Mouse (Mus musculus) testis, postnatal 14 days (tissue): ENCODE data around the gene Dhrs7c.

ENCODE experiments used
- DNase-seq: peaks from one replicate; pipeline ENCODE4 v3.0.0; 2021; ENCODE audit warnings: low spot score

Gene Dhrs7c

GRCm38 (mm10) chr11:67845193-67845592 lies 47.2 kb downstream of the Dhrs7c start:
- DNase-seq, result no peak

GRCm38 (mm10) chr11:67851770-67852169 lies 53.8 kb downstream of the Dhrs7c start:
- DNase-seq, result no peak

DNA sequence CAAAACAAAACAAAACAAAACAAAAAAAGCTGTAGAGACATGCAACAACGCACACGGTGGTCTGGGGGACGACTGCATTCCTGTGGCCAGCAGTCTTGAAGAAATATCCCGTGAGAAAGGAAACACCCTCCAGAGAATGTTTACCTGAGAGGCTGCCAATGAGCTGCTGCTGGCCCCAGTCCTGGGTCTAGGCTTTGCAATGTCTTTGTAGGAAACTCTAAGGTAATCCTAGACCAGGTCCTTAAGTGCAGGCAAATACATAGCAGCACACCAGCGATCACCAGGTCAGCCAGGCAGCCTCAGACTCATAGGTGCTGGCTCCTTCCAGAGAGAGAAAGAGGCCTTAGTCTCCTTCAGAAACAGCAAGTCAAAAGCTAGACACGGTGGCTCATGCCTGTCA lies 56.0 kb downstream of the Dhrs7c start:
- DNase-seq, result no peak

- no peak for DNase-seq
These were observed 57.0 kb downstream of the Dhrs7c start for GRCm38 (mm10) chr11:67855035-67855434.

GRCm38 (mm10) chr11:67858518-67858917 lies 60.5 kb downstream of the Dhrs7c start:
- DNase-seq, result no peak

DNA sequence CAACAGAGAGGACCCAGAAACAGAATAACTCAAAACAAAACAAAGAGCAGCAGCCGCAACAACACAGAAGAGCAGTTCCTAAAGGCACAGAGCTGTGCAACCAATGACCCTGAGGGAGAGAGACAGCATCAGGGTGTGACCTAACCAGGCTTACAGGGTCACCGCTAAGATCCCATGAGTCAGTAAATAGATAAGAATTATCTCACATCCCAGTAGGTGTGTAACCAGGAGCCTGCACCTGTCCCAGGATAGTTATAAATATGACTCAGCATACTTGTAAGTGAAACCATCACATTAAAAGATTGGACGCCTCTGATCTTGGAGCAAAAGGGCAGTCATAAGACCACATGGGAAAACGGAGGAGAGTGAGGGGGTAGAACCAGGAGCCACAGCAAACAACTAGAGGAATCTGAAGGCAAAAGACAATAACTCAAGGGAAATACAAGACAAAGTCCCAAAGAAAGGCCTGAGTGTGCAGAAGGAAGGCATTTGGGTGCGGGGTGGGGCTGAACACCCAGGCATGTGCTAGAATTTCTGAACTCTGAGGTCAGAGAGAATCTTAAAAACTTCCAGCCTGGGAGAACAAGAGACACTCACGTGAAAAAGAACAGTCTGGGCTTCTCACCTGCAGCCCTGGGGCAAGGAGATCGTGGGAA lies 62.9 kb downstream of the Dhrs7c start:
- no peak for DNase-seq

DNA sequence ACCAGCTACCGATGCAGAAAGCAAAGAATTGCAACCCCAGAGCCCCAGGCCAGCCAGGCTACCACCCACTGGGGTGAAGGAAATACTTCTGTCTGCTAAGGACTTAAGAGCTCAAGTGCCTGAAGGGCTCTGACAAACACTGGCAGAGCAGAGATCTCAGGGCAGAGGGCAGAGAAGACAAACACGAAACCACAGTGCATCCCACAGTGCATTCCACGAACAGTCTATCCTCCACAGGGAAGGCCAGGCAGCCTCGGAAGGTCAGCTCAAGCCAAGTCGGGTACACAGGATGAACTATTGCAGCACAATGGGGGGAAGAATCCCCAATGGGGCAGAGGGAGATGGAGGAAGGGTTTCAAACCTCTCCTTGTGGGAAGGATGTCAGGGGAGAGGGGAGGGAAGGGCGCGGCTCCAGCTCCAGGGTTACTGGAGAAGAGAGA lies 63.4 kb downstream of the Dhrs7c start:
- no peak for DNase-seq

DNA sequence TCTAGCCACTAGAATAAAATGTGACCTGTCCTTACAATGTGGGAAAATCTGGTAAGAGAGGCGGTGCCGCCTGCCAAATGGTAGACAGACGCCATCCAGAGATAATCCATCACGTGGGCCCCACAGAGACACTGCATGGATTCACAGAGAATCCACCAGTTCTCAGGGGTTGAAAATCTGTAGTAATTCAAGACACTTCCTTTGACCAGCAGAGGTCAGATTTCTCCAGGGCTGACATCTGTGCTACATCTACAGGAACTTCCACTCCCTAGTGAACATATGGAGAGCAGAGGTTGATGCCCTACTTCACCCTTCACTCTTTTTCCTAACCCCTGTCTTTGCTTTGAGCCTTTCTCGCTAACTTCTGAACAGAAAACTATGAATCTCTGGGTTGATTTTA lies 67.1 kb downstream of the Dhrs7c start:
- DNase-seq, result no peak
